Mouse (Mus musculus) hindbrain, embryonic 11.5 days (tissue): ENCODE results near the gene Med16. TPM values are rescaled to one million over a fixed set of nuclear protein-coding genes. Genes with fewer than 3 reads are reported as not detected.

Experiments used
- ATAC-seq: fragments of 200-750 bp; cut with Nextera tagmentation; 2 replicates; pipeline ENCODE4 v1.8.0; 2017; ENCODE audit warnings: mild to moderate bottlenecking, moderate TSS enrichment, moderate library complexity; ENCODE audit not compliant: low FRiP score
- DNase-seq: peaks from one replicate; pipeline ENCODE4 v3.0.0-alpha.2; 2015; ENCODE audit warnings: low spot score
- H3K27ac ChIP-seq: fragments of 300-500 bp; sonication (generic); 2 replicates; pipeline ENCODE4 v1.5.1; 2014; ENCODE audit warnings: mild to moderate bottlenecking, low read depth, low read length
- H3K27me3 ChIP-seq: fragments of 300-500 bp; sonication (generic); 2 replicates; pipeline ENCODE4 v1.6.1; 2014; ENCODE audit warnings: mild to moderate bottlenecking, low read length, moderate library complexity, mixed read lengths; ENCODE audit not compliant: control insufficient read depth, insufficient read depth
- H3K36me3 ChIP-seq: fragments of 300-500 bp; sonication (generic); 2 replicates; pipeline ENCODE4 v1.6.1; 2014; ENCODE audit warnings: mild to moderate bottlenecking, low read length, moderate library complexity, mixed read lengths; ENCODE audit not compliant: control insufficient read depth, insufficient read depth
- H3K4me1 ChIP-seq: fragments of 300-500 bp; sonication (generic); replicated peaks from 2 replicates; pipeline ENCODE4 v1.6.1; 2014; ENCODE audit warnings: low read length, mixed read lengths; ENCODE audit not compliant: control insufficient read depth, insufficient read depth
- H3K4me2 ChIP-seq: fragments of 300-500 bp; sonication (generic); replicated peaks from 2 replicates; pipeline ENCODE4 v1.6.1; 2014; ENCODE audit warnings: mild to moderate bottlenecking, low read depth, low read length
- H3K4me3 ChIP-seq: fragments of 300-500 bp; sonication (generic); 2 replicates; pipeline ENCODE4 v1.5.1; 2014; ENCODE audit warnings: low read depth, low read length
- H3K9ac ChIP-seq: fragments of 300-500 bp; sonication (generic); 2 replicates; pipeline ENCODE4 v1.6.1; 2014; ENCODE audit warnings: low read depth, low read length
- H3K9me3 ChIP-seq: fragments of 300-500 bp; sonication (generic); 2 replicates; pipeline ENCODE4 v1.6.1; 2016; ENCODE audit warnings: low read length; ENCODE audit not compliant: control insufficient read depth
- WGBS: fragments of 180-500 bp; shearing (Covaris S2); extraction: QIAGEN DNeasy Blood & Tissue Kit; methylation state at CpG from one replicate; pipeline ENCODE4 v1.1.7; 2014; 5-methylcytosine and 5-hydroxymethylcytosine counted together
- polyA plus RNA-seq: library from polyadenylated mRNA; unstranded; fragments of >200 nt; fragmentation: Nextera tagmentation; extraction: Ambion mirVana; gene quantifications from 2 replicates; pipeline ENCODE4 v1.2.1, GENCODE M21; 2014

Gene Med16
- polyA plus RNA-seq, 1 experiment from 2014 or later, result 33.7 TPM

DNA sequence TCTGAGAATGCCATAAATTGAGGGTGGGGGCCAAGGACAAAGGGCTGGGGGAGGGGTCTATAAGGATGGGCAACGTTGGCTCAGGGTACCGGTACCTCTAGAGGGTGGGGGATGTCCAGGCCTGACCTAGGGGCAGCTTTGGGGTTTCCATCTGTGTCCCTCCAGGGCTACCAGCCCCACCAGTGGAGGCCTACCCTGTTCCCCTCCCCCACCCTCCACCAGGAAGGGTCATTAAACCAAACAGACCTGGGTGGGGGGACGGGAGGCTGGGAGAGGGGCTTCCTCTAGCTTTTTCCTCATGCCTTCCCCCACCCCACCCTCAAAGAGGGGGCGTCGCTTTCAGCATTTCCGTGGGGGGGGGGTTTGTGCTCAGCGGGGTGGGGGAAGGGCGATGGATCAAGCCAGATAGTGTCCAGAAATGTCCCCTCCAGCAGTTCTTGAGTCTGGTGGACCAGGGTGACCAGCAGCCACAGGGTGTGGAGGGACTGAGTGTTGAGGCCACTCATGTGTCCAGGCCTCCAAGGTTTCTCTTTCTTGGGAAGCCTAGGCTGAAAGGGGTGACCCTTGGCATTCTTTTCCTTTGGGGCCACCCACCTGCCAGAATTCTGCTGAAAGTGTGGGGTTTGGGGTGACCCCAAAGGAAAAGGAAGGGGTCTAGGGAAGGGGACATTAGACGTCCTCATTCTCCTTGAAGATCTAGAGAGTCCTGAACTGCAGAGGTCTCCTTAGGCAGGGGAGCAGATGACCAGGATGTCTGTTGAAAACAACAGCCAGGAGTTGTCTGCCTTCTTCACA is 20.4 kb upstream of the Med16 start:
- peak overlapping the region; percentile 82 for H3K4me3 ChIP-seq
- peaks cover 27% of the 10 kb centered on the region for H3K4me1 ChIP-seq

DNA sequence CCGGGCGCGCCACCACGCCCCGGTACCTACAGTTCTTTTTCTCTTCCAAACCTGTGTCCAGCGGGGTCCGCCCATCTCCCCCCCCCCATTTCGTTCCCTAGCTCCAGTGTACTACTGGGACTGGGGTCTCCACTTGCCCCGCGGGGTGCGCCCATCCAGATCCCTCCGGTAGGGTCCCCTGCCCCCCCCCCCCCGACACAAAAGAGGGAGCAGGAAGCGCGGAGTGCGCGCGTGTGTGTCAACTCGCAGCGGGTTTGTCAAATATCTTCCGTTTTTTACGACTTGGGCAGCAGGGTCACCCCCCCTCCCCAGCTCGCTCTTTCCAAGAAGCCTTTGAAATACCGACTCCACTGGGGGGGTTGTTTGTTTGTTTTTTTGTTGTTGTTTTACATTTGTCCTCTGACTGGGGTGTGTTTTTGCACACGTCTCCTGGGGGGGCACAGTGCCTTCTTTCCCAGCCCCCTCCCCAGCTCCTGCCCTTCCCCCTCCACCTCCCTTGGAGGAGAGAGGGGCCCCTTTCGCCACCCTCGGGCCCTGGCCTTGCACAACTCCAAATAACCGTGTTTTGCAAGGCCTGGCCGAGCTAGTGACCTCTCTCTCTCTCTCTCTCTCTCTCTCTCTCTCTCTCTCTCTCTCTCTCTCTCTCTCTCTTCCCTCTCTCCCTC is 19.4 kb upstream of the Med16 start:
- peak overlapping the region; percentile 94 for H3K4me2 ChIP-seq
- DNase-seq (no peak), ATAC-seq (no peak)
- peaks cover 25% of the 10 kb centered on the region for H3K4me1 ChIP-seq
- H3K27ac ChIP-seq, result peak overlapping the region; percentile 89
- peak overlapping the region; percentile 82 for H3K4me3 ChIP-seq
- H3K9me3 ChIP-seq, result no peaks in the 10 kb centered on the region
- H3K27me3 ChIP-seq, result peaks cover 12% of the 10 kb centered on the region
- H3K36me3 ChIP-seq, result peaks cover under 1% of the 10 kb centered on the region; the same call in 1 of the 2 replicates
- H3K9ac ChIP-seq, result peak overlapping the region; percentile 83
- WGBS, result under 1% methylated on average over 21 of the region's 29 CpGs

More for the DNA sequence above, 20.4 kb upstream of the Med16 start:
- Histone ChIP-seq H3K9me3 (no peaks in the 10 kb centered on the region), H3K4me2 (peak overlapping the region; percentile 94), H3K9ac (peak overlapping the region; percentile 83), H3K36me3 (peaks cover 4% of the 10 kb centered on the region; the same call in 1 of the 2 replicates), H3K27ac (peak overlapping the region; percentile 89), H3K27me3 (peaks cover 5% of the 10 kb centered on the region)
- no peak for ATAC-seq
- 20% methylated on average over 6 of the region's 9 CpGs for WGBS
- DNase-seq, result peak; percentile 48

DNA sequence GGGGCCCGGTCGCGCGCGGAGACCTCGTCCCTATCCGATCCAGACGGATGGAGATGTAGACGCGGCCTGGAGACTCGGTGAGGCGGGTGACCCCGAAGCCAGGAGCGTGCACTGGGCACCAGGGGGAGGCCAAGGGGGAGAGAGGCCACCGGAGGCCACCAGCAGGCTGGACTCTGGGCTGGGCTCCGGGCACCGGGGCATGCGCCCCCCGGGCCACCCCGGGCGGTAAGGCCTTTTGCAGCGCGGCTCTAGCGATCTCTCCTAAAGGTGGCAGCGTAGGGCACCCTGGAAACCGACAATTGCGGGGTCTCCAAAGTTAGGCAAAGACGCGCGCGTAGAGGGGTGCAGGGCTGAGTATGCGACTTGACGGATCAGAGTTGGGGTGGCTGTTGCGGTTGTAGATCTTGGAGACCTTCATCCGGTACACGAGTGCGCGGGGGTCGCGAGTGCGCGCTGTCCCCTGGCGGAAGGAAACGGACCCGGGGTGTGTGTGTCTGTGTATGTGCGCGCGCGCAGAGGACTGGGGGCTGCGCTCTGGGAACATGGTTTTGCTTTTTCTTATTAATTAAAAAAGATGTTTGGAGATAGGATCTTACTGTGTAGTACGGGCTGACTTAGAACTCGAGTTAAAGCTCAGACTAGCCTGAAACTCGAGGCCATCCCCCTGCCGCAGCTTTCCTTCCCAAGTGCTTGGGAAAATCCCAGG is 18.8 kb upstream of the Med16 start:
- peak overlapping the region; percentile 83 for H3K9ac ChIP-seq
- H3K9me3 ChIP-seq, result no peaks in the 10 kb centered on the region
- H3K36me3 ChIP-seq, result no peaks in the 10 kb centered on the region
- H3K4me3 ChIP-seq, result peak overlapping the region; percentile 82
- peak; percentile 63 for ATAC-seq
- peak overlapping the region; percentile 89 for H3K27ac ChIP-seq
- H3K27me3 ChIP-seq, result peaks cover 18% of the 10 kb centered on the region
- H3K4me1 ChIP-seq, result peaks cover 22% of the 10 kb centered on the region
- H3K4me2 ChIP-seq, result peak overlapping the region; percentile 94
- WGBS, result under 1% methylated on average over 54 of the region's 54 CpGs
- DNase-seq, result peak; percentile 77

DNA sequence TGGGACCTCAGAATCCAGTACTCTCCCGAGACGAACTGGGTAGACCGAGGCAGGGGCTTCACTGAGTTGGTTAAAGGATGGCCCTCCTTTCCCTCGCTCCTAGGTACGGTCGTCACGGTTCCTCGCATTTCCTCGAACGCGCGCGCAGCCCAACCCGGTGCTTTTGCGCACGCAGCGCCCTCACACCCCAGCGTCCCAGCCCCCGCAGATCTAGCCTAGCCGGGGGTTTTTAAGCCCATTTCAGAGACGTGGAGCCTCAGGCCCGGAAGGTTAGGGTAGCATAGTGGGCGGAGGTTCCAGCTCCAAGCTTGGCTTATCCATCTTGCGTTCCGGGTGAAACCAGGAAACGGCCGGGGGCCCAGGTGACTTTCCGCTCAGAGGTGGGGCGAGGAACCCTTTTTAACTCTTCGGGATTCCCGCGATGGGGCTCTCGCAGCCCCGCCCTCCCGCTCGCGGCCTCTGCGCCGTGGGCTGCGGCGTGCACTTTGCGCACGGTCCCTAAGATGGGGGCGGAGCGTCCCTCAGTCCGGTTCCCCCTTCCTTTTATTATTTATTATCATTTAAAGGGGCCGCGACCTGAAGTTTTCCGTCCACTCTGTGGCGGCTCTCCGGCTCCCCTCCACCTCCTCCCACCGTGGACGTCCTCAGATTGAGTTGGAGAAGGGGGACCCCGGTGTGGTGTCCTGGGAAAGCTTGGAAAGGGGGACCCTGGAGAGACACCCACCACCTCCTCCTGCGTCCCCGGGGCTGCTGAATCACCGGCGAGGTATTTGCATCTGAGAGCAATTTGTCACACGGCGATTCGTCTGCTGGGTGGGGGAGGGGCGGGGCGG is 18.0 kb upstream of the Med16 start, which contains the start of gene Arid3a:
TSS of gene Arid3a (plus strand) at position 553 of the 833 bp plus-strand sequence.
- H3K36me3 ChIP-seq, result no peaks in the 10 kb centered on the region
- no peaks in the 10 kb centered on the region for H3K9me3 ChIP-seq
- DNase-seq (peak; percentile 95), ATAC-seq (peak; percentile 77)
- WGBS, result under 1% methylated on average over 63 of the region's 63 CpGs
- H3K27ac ChIP-seq, result peak within 1 kb of the TSS; percentile 89
- H3K4me1 ChIP-seq, result peaks cover 18% of the 10 kb centered on the region
- H3K4me3 ChIP-seq, result peak within 1 kb of the TSS; percentile 82
- H3K4me2 ChIP-seq, result peak within 1 kb of the TSS; percentile 94
- H3K9ac ChIP-seq, result peak within 1 kb of the TSS; percentile 83
- H3K27me3 ChIP-seq, result peaks cover 26% of the 10 kb centered on the region

- peaks cover 34% of the 10 kb centered on the region for H3K27me3 ChIP-seq
- WGBS, result 13% methylated on average over 15 of the region's 15 CpGs
Observed at GRCm38 (mm10) chr10:79925785-79926490, 17.2 kb upstream of the Med16 start.

DNA sequence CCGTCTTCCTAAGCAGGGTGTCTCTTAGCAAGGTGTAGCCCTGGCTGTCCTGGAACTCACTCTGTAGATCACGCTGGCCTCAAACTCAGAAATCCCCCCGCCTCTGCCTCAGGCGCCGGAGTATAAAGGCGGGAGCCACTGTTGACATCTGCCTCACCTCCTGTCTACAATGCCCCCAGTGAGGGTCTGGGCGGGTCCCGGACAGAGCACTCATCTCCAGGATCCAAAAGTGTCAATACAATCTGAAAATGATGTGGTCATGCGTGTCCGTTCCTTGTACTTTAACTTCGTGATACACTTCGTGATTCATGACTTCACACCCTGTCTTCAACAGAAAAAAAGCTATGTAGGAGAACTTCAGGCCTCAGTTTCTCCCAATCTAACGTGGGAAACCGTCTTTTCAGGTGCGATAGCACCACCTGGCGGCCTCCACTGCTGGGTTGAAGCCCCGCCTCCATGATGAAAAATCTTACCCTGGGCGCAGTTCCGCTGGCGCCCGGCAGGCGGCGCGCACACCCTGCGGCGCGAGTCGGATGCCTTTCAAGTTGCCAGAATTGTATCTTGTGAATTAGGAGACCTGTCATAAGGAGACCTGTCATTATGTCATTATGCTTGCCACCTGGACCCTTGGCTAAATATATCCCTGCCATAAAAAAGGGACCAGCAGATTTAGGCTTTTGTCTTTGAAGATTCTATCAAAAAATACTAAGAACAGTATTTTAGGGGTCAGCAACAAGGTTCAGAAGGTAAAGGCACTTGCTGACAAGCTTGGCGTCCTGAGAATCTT is 16.5 kb upstream of the Med16 start:
- H3K4me1 ChIP-seq, result peaks cover 22% of the 10 kb centered on the region
- H3K27me3 ChIP-seq, result peaks cover 41% of the 10 kb centered on the region
- no peak overlapping the region for H3K4me2 ChIP-seq
- no peaks in the 10 kb centered on the region for H3K36me3 ChIP-seq
- no peaks in the 10 kb centered on the region for H3K9me3 ChIP-seq
- ATAC-seq, result no peak
- WGBS, result 13% methylated on average over 29 of the region's 29 CpGs
- no peak overlapping the region for H3K27ac ChIP-seq
- H3K9ac ChIP-seq, result no peak overlapping the region
- peak; percentile 93 for DNase-seq
- no peak overlapping the region for H3K4me3 ChIP-seq

More at GRCm38 (mm10) chr10:79925785-79926490, 17.2 kb upstream of the Med16 start:
- H3K27ac ChIP-seq, result peak overlapping the region; percentile 55; the same call in 1 of the 2 replicates
- H3K4me1 ChIP-seq, result peaks cover 24% of the 10 kb centered on the region
- ATAC-seq, result no peak; the same call in 1 of the 2 replicates
- no peaks in the 10 kb centered on the region for H3K36me3 ChIP-seq
- peak; percentile 24 for DNase-seq
- peak overlapping the region; percentile 94 for H3K4me2 ChIP-seq
- no peaks in the 10 kb centered on the region for H3K9me3 ChIP-seq
- peak overlapping the region; percentile 59 for H3K9ac ChIP-seq
- peak overlapping the region; percentile 82 for H3K4me3 ChIP-seq

- Histone ChIP-seq H3K36me3 (no peaks in the 10 kb centered on the region), H3K4me1 (peaks cover 24% of the 10 kb centered on the region), H3K9me3 (no peaks in the 10 kb centered on the region), H3K9ac (no peak overlapping the region), H3K27me3 (peaks cover 70% of the 10 kb centered on the region), H3K4me2 (peak overlapping the region; percentile 29), H3K4me3 (peak overlapping the region; percentile 20), H3K27ac (no peak overlapping the region)
- WGBS, result 2% methylated on average over 34 of the region's 34 CpGs
- ATAC-seq (no peak), DNase-seq (peak; percentile 50)
Observed at GRCm38 (mm10) chr10:79921572-79921971, 12.8 kb upstream of the Med16 start.
